12 mouse cellular contexts compared by ENCODE assay signal in genomic region chr4:95738725-95739124, GRCm38 (mm10).
A peak's percentile ranks its signal among the peaks of the same experiment; 100 is the strongest.
DNase-seq lines count a peak whose midpoint lies in the region; ATAC-seq and TF ChIP-seq lines count a peak whose summit lies in the region.
"Had no signal": no experiment of that assay in that cellular context is flagged by ENCODE, and none has a peak within 500 bp of the region (broad histone marks: within the 10 kb centered on the region; RNA-seq: fewer than 3 reads in every experiment).

No protein-coding gene starts in this region.

- peak overlapping the region; percentile 35 for H3K27ac ChIP-seq in heart, embryonic 11.5 days (ENCODE audit: low read depth, low read length)
- H3K27ac ChIP-seq in heart, adult 2 months, result no peak overlapping the region; the same call in 1 of the 2 replicates
- H3K27ac ChIP-seq in lung, embryonic 16.5 days (ENCODE audit: low read length), result 0 out of 2 replicates have a peak overlapping the region, but pooled peaks have one; percentile 30
- 0 out of 2 replicates have a peak overlapping the region, but pooled peaks have one; percentile 45 for H3K27ac ChIP-seq in liver, embryonic 11.5 days (ENCODE audit: low read depth, low read length)
- H3K27ac ChIP-seq in forebrain, postnatal 0 days (ENCODE audit: low read depth, low read length), result no peak overlapping the region

- no peaks in the 10 kb centered on the region for H3K9me3 ChIP-seq in heart, embryonic 11.5 days (replicated peaks; ENCODE audit: control insufficient read depth, low read length)
- H3K9me3 ChIP-seq in lung, embryonic 16.5 days (ENCODE audit: control insufficient read depth, low read length), result no peaks in the 10 kb centered on the region
- H3K9me3 ChIP-seq in liver, embryonic 11.5 days (ENCODE audit: control insufficient read depth, low read length), result no peaks in the 10 kb centered on the region
- no peaks in the 10 kb centered on the region for H3K9me3 ChIP-seq in forebrain, postnatal 0 days (ENCODE audit: low read length)
- H3K9me3 ChIP-seq: G1E had no signal

- no peaks in the 10 kb centered on the region for H3K36me3 ChIP-seq in heart, embryonic 11.5 days (ENCODE audit: control insufficient read depth, insufficient read depth, low read length)
- H3K36me3 ChIP-seq in heart, adult 2 months (ENCODE audit: control insufficient read depth, insufficient read depth, low read length), result peaks cover 3% of the 10 kb centered on the region
- H3K36me3 ChIP-seq in lung, embryonic 16.5 days (ENCODE audit: control insufficient read depth, insufficient read depth, low read length), result no peaks in the 10 kb centered on the region
- no peaks in the 10 kb centered on the region for H3K36me3 ChIP-seq in liver, embryonic 11.5 days (ENCODE audit: control insufficient read depth, insufficient read depth, low read length)
- H3K36me3 ChIP-seq in forebrain, postnatal 0 days (ENCODE audit: insufficient read depth), result no peaks in the 10 kb centered on the region
- H3K36me3 ChIP-seq: G1E had no signal

- peaks cover 29% of the 10 kb centered on the region for H3K4me1 ChIP-seq in heart, embryonic 11.5 days (ENCODE audit: control insufficient read depth, insufficient read depth, low read length)
- H3K4me1 ChIP-seq in heart, adult 2 months (ENCODE audit: control insufficient read depth, insufficient read depth, low read length), result peaks cover 8% of the 10 kb centered on the region
- H3K4me1 ChIP-seq in lung, embryonic 16.5 days (replicated peaks; ENCODE audit: control insufficient read depth, insufficient read depth, low read length), result peaks cover 20% of the 10 kb centered on the region
- H3K4me1 ChIP-seq in liver, embryonic 11.5 days (replicated peaks; ENCODE audit: control insufficient read depth, insufficient read depth, low read length), result peaks cover 7% of the 10 kb centered on the region; the same call in 1 of the 2 replicates
- no peaks in the 10 kb centered on the region for H3K4me1 ChIP-seq in forebrain, postnatal 0 days (ENCODE audit: insufficient read depth)

- no peak for TF ChIP-seq CTCF in heart, adult 2 months (IDR thresholded peaks at IDR 0.05)
- TF ChIP-seq CTCF in forebrain, postnatal 0 days (IDR thresholded peaks at IDR 0.05; ENCODE audit: low read depth), result no peak

- TF ChIP-seq POLR2A in heart, adult 2 months (IDR thresholded peaks at IDR 0.05; ENCODE audit: insufficient read depth, low read depth, low read length), result no peak

- ATAC-seq in heart, embryonic 11.5 days (replicated peaks; ENCODE audit: insufficient number of reproducible peaks, low FRiP score, low TSS enrichment), result no peak
- no peak for ATAC-seq in lung, embryonic 16.5 days (ENCODE audit: low read depth)
- no peak for ATAC-seq in liver, embryonic 11.5 days (replicated peaks; ENCODE audit: low FRiP score)
- no peak for ATAC-seq in forebrain, postnatal 0 days
- ATAC-seq: activated CD4-positive, CD25-positive, alpha-beta regulatory T cell, adult 4 months had no signal

- intact Hi-C loops in heart, adult 2 months (cut with DNase I), result no loop called here

- no peaks in the 10 kb centered on the region for H3K27me3 ChIP-seq in heart, embryonic 11.5 days (ENCODE audit: control insufficient read depth, insufficient read depth, low read length)
- H3K27me3 ChIP-seq in heart, adult 2 months (ENCODE audit: control insufficient read depth, insufficient read depth, low read length), result no peaks in the 10 kb centered on the region
- no peaks in the 10 kb centered on the region for H3K27me3 ChIP-seq in lung, embryonic 16.5 days (ENCODE audit: control insufficient read depth, insufficient read depth, low read depth, low read length)
- H3K27me3 ChIP-seq in liver, embryonic 11.5 days (replicated peaks; ENCODE audit: control insufficient read depth, insufficient read depth, low read length), result no peaks in the 10 kb centered on the region
- H3K27me3 ChIP-seq in forebrain, postnatal 0 days (ENCODE audit: insufficient read depth, low read length), result no peaks in the 10 kb centered on the region

- WGBS in heart, embryonic 11.5 days (ENCODE audit: insufficient replicate concordance), result 53% methylated on average over 4 of the region's 4 CpGs
- 65% methylated on average over 4 of the region's 4 CpGs for WGBS in heart, adult 2 months
- 39% methylated on average over 4 of the region's 4 CpGs for WGBS in lung, embryonic 16.5 days
- WGBS in liver, embryonic 11.5 days, result 63% methylated on average over 4 of the region's 4 CpGs
- 79% methylated on average over 4 of the region's 4 CpGs for WGBS in forebrain, postnatal 0 days

- no peak for TF ChIP-seq EP300 in heart, adult 2 months (IDR thresholded peaks at IDR 0.05; ENCODE audit: insufficient read depth, low read depth, low read length)

- H3K79me2 ChIP-seq in heart, adult 2 months (replicated peaks; ENCODE audit: control insufficient read depth, insufficient read depth, low read length), result no peaks in the 10 kb centered on the region

- DNase-seq in heart, adult 2 months, result no peak
- no peak for DNase-seq in lung, postnatal 4 days
- DNase-seq in liver, embryonic 11.5 days (ENCODE audit: low spot score), result no peak
- DNase-seq in forebrain, postnatal 0 days, result no peak
- DNase-seq in frontal cortex, postnatal 25 days (ENCODE audit: low spot score in 2 of 2), result no peak
- no peak for DNase-seq in cerebellum, adult 8-10 months
- DNase-seq: lung, embryonic 14.5 days had no signal

- no peak overlapping the region for H3K9ac ChIP-seq in heart, embryonic 11.5 days (ENCODE audit: low read depth, low read length)
- H3K9ac ChIP-seq in heart, adult 2 months (ENCODE audit: low read depth, low read length), result no peak overlapping the region
- H3K9ac ChIP-seq in lung, embryonic 16.5 days (ENCODE audit: low read length), result no peak overlapping the region
- no peak overlapping the region for H3K9ac ChIP-seq in liver, embryonic 11.5 days (ENCODE audit: low read depth, low read length)
- H3K9ac ChIP-seq in forebrain, postnatal 0 days, result no peak overlapping the region
- H3K9ac ChIP-seq: lung, embryonic 14.5 days had no signal

- no peak overlapping the region for H3K4me2 ChIP-seq in heart, embryonic 11.5 days
- no peak overlapping the region for H3K4me2 ChIP-seq in lung, embryonic 16.5 days (ENCODE audit: low read depth, low read length)
- no peak overlapping the region for H3K4me2 ChIP-seq in liver, embryonic 11.5 days
- no peak overlapping the region for H3K4me2 ChIP-seq in forebrain, postnatal 0 days (ENCODE audit: low read depth)
- H3K4me2 ChIP-seq: lung, embryonic 14.5 days; midbrain, embryonic 11.5 days had no signal

- no peak overlapping the region for H3K4me3 ChIP-seq in heart, embryonic 11.5 days (ENCODE audit: low read depth, low read length)
- no peak overlapping the region for H3K4me3 ChIP-seq in heart, adult 2 months
- no peak overlapping the region for H3K4me3 ChIP-seq in lung, embryonic 16.5 days (ENCODE audit: low read length)
- no peak overlapping the region for H3K4me3 ChIP-seq in liver, embryonic 11.5 days (ENCODE audit: low read depth, low read length)
- no peak overlapping the region for H3K4me3 ChIP-seq in forebrain, postnatal 0 days (ENCODE audit: low read depth, low read length)

Comparison
In these comparisons a context has a peak if more than half of its experiments do, and no peak if none do; other contexts are left out.
1. H3K27ac ChIP-seq: peak in heart, embryonic 11.5 days (single experiment), lung, embryonic 16.5 days (single experiment) and liver, embryonic 11.5 days (single experiment); none in heart, adult 2 months (single experiment) and forebrain, postnatal 0 days (single experiment).